Mouse (Mus musculus) naive thymus-derived CD4-positive, alpha-beta T cell, adult 2 months (primary cell): ENCODE measurements around the gene Apc2.
A peak's percentile ranks its signal among the peaks of the same experiment; 100 is the strongest.

ENCODE experiments used
- DNase-seq: peaks from one replicate; pipeline ENCODE4 v3.0.0-alpha.2; 2011; ENCODE audit warnings: low read depth

Gene Apc2

GRCm38 (mm10) chr10:80262776-80263365, 32.9 kb upstream of the Apc2 start:
- DNase-seq = no peak

- DNase-seq = peak; percentile 99
Observed at GRCm38 (mm10) chr10:80264341-80265148, 31.2 kb upstream of the Apc2 start.

- DNase-seq = no peak
Observed at GRCm38 (mm10) chr10:80265149-80265486, 30.7 kb upstream of the Apc2 start.

DNA sequence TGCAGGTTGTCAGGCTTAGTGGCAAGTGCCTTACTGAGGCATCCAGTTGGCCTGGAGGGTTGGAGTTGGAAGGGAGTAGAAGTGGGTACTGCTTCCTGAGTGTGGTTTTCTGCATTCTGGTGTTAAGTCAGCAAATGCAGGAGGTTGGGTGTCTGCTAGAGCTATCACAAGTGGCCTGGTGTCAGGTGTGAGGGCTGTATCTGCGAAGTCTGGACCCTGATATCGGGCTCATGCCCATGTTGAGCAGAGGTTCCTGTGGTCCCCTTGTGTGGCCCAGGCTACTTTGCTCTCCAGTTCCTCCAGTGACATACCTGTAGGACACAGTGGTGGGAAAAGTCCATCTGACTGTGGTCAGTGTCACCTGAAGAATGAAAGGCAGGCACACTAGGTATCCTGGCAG, 25.7 kb upstream of the Apc2 start:
- DNase-seq = no peak

- no peak for DNase-seq
Observed at GRCm38 (mm10) chr10:80270734-80271181, 25.0 kb upstream of the Apc2 start.

- DNase-seq = peak; percentile 47
Observed at GRCm38 (mm10) chr10:80271186-80271843, 24.5 kb upstream of the Apc2 start.

GRCm38 (mm10) chr10:80271870-80272585, 23.7 kb upstream of the Apc2 start:
- DNase-seq = no peak

GRCm38 (mm10) chr10:80273847-80274246, 21.9 kb upstream of the Apc2 start:
- no peak for DNase-seq

- DNase-seq = no peak
Observed at GRCm38 (mm10) chr10:80276238-80276637, 19.5 kb upstream of the Apc2 start.

DNA sequence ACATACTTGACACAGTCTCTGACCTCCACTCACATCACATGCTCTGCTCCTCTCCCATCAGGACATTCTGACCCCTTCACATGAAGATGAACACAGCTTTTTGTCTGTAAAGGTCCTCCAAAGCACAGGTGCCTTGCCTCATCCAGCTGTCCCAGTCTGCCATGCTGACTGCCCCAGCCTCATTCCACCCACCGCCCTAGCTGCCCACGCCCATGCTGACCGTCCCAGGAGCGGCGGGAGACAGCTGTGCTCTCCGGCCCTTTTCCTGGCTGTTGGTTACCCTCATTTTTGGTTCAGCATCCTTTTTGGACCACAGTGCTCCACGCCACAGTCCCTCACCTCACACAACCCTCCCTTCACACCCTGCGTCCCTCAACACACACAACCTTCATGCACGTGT, 17.4 kb upstream of the Apc2 start:
- DNase-seq = no peak

DNA sequence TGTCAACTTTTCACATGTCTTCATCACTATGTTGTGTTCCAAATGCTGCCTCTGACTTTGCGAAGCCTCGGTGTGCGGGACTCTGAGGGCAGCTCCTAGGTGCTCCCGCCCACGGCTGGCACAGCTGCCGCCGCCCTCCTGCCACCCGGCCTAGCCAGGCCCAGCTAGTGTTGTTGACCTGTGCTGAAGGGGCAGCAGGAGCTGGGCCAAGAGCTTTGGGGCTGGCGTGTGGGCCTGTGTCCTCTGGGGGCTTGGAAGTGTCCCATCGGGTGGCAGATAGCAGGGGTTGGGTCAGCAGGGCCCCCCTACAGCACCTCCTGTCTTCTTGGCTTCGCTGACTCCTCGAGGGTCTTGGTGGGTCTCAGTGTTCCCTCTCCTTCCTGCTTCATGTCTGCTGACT, 16.5 kb upstream of the Apc2 start:
- no peak for DNase-seq

DNA sequence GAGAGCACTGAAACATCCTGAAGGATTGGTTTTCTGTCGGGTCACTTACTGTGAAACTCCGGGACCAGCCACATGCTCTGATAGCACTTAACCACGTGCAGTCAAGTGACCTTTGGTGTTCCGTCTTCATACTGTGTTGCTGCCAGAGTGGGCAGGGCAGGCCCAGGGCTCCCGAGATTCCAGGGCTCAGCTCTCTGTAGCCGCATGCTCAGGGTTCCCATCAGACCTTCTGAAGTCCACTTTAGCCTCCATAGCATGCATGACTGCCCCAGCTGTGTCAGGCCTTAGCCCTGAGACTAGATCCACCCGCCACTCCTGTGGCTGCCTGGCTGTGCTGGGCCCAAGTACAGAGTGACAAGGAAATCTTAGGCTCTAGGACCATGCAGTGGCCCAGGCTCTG, 14.5 kb upstream of the Apc2 start:
- no peak for DNase-seq

GRCm38 (mm10) chr10:80281921-80282371, 13.8 kb upstream of the Apc2 start:
- DNase-seq = no peak

- DNase-seq = no peak
Observed at GRCm38 (mm10) chr10:80282481-80283441, 13.0 kb upstream of the Apc2 start.

DNA sequence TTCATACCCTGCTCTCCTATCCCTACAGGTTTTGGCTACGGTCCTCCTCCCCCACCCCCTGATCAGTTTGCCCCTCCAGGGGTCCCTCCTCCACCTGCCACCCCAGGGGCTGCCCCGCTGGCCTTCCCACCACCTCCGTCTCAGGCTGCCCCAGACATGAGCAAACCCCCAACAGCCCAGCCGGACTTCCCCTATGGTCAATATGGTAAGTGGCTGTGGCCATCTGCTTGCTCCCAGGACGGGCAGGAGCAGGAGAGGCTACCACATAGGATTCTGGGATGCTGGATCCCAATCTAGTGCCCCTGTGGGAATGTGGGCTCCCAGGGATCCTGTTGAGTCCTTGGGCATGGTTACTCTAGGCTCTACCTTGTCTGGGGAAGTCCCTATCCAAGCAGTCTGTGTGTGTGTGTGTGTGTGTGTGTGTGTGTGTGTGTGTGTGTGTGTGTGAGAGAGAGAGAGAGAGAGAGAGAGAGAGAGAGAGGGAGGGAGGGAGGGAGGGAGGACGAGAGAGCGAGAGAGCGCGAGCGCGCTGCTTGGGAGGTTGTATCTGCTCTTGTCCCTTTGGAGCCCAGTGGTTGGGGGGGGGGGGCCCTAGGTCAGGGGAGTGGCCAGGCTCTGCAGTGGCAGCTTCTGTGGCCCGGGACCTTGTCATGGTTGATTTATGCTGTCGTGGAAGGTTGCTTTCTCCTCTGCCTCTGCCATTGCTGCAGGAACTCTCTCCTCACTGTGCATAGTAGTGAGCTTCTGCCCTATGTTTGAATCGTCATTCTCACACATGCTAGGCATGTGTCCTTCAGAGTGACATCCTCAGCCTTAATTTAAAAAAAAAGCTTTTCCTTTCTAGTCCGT, 10.3 kb upstream of the Apc2 start:
- no peak for DNase-seq

- no peak for DNase-seq
Observed at GRCm38 (mm10) chr10:80288097-80288496, 7.7 kb upstream of the Apc2 start.

DNA sequence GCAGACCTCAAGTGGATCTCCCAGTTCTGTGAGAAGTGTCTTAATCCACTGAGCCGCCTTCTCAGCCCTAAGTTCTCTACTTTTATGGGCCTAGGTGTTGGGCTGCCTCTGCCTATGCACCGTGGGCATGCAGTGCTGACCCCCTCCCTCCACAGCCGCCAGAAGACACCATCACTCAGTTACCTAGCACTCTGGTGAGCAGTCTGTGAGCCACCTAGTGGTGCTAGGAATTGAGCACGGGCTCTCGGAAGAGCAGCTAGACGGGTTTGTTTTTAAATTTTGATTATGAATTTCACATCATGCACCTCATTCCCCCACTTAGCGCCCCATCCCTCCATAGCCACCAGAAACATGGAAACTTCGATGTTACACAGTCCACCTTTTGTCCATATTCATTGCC, 7.1 kb upstream of the Apc2 start:
- DNase-seq = no peak

GRCm38 (mm10) chr10:80292251-80293146, 3.3 kb upstream of the Apc2 start, which contains the start of gene Rps15:
TSS of gene Rps15 (plus strand) at chr10:80292453.
- peak; percentile 98 for DNase-seq

DNA sequence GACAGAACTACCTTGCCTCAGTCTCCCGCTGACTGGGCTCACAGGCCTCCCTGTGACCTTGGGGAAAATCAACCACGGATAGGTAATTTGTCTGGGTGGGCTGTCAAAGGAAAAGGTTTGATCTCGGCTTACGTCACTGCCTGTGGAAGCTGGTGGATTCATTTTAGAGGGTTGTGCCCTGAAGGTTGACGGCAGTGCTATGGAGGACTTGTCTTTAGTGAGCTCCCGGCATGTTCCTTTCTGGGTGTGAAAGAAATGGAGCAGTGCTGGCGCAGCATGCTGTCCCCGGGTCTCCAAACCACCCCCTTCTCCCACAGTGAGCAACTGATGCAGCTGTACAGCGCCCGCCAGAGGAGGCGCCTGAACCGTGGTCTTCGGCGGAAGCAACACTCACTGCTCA, 2.5 kb upstream of the Apc2 start:
- peak; percentile 44 for DNase-seq
